27 mouse cellular contexts compared by ENCODE assay signal in genomic region chr12:56677620-56678019, GRCm38 (mm10). TPM values are rescaled to one million over a fixed set of nuclear protein-coding genes. Genes with fewer than 3 reads are reported as not detected.
"Had no signal": no experiment of that assay in that cellular context is flagged by ENCODE, and none has a peak within 500 bp of the region (broad histone marks: within the 10 kb centered on the region; RNA-seq: fewer than 3 reads in every experiment).

No protein-coding gene starts in this region.

- ATAC-seq: liver, postnatal 0 days; lung, postnatal 0 days; midbrain, embryonic 13.5 days; midbrain, embryonic 16.5 days had no signal

- H3K4me2 ChIP-seq: limb, embryonic 12.5 days; limb, embryonic 15.5 days; liver, embryonic 11.5 days; lung, embryonic 14.5 days; midbrain, embryonic 13.5 days; neural tube, embryonic 13.5 days had no signal

- H3K9me3 ChIP-seq: limb, embryonic 12.5 days; limb, embryonic 15.5 days; midbrain, embryonic 10.5 days; midbrain, embryonic 13.5 days; neural tube, embryonic 13.5 days had no signal

- H3K9ac ChIP-seq: limb, embryonic 12.5 days; limb, embryonic 15.5 days; liver, embryonic 14.5 days; liver, postnatal 0 days; lung, embryonic 14.5 days; midbrain, embryonic 13.5 days; neural tube, embryonic 13.5 days had no signal

- H3K4me3 ChIP-seq: left cerebral cortex, adult 2 months; limb, embryonic 12.5 days; limb, embryonic 15.5 days; midbrain, embryonic 10.5 days; midbrain, embryonic 13.5 days; myocyte; neural tube, embryonic 13.5 days had no signal

- DNase-seq: kidney, adult 2 months; kidney, postnatal 10 days; kidney, postnatal 36 days; layer of hippocampus, postnatal 36 days; left cerebral cortex, postnatal 4 days; liver, postnatal 0 days; lung, embryonic 14.5 days; lung, postnatal 4 days; thymus, adult 2 months; thymus, postnatal 14 days had no signal

- H3K36me3 ChIP-seq: limb, embryonic 12.5 days; limb, embryonic 15.5 days; midbrain, embryonic 10.5 days; midbrain, embryonic 13.5 days; neural tube, embryonic 13.5 days had no signal

- H3K27ac ChIP-seq: left cerebral cortex, adult 2 months; limb, embryonic 12.5 days; limb, embryonic 15.5 days; liver, embryonic 14.5 days; midbrain, embryonic 10.5 days; midbrain, embryonic 13.5 days; neural tube, embryonic 13.5 days; stomach, postnatal 0 days had no signal

RNA-seq across cellular contexts. Expression of gene Pax9, which starts 13.9 kb away (rescaled TPM):
- total RNA-seq: layer of hippocampus, adult 8-10 months; layer of hippocampus, postnatal 10 days; layer of hippocampus, postnatal 36 days; left cerebral cortex, adult 2 months; left cerebral cortex, postnatal 14 days; left cerebral cortex, postnatal 4 days; monocyte, adult 5-6 weeks; neutrophil, adult 5-6 weeks had no signal
- polyA plus RNA-seq: kidney, adult 2 months; midbrain, embryonic 13.5 days; midbrain, embryonic 16.5 days had no signal
